Mouse (Mus musculus) lung, postnatal 0 days (tissue): ENCODE data around the gene Gm10277.

Source experiments
- CTCF ChIP-seq: IDR thresholded peaks from 2 replicates; pipeline ENCODE4 v1.5.1; 2016; ENCODE audit warnings: antibody characterized with exemption, mild to moderate bottlenecking
- EP300 ChIP-seq: IDR thresholded peaks from 2 replicates; pipeline ENCODE4 v1.6.1; 2016; ENCODE audit warnings: antibody characterized with exemption, mild to moderate bottlenecking, control low read depth

DNA sequence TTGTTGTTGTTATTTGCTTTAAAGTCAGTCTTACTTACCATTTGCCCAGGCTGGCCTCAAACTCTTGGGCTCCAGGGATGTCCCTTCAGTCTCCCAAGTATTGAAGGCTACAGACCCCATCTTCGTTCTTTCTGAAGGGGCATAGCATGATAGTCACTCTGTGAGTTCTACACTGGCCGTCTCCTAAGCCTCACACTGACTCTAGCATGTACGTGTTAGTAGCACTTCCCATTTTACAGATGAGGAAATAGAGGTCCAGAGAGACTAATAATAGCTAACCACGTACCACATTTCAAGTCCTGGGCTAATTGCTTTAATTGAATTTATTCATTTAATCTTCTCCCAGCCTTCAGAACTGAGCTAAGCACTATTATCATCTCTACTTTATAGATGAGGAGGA is 27.5 kb downstream of the Gm10277 start:
- TF ChIP-seq CTCF (no peak), EP300 (no peak)
